Mouse (Mus musculus): ENCODE measurements around the gene Samd5.

DNA sequence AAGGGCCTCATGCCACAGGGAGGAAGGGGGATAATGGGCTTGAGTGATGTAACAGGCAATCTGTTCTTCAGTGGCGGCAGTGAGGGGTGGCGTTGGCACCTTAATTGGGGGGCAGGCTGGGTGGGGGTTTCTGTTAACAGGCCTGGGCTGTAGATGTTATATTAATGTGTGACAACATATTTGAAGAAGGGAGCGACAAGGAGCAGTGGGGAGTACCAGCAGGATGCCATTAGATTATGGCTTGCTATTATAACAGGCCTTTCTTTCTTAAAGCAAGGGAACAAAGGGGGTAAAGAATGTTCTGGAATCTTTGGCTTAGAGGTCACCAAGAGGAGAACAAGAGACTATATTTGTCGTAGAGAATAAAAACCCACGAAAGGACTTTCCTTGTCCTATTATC lies 4.9 kb upstream of the Samd5 start:
- TF ChIP-seq HCFC1 (IDR thresholded peaks at IDR 0.05; ENCODE audit: borderline replicate concordance, insufficient read depth, low read length) (no peak), MAFK (IDR thresholded peaks at IDR 0.05; ENCODE audit: insufficient read depth, low read depth, low read length) (no peak), ZC3H11A (IDR thresholded peaks at IDR 0.05; ENCODE audit: borderline replicate concordance, low read depth, low read length) (no peak), ZNF384 (IDR thresholded peaks at IDR 0.05; ENCODE audit: low read depth, low read length) (no peak), CHD2 (IDR thresholded peaks at IDR 0.05; ENCODE audit: low read depth, low read length) (no peak)
